22 mouse cellular contexts compared by ENCODE assay signal in genomic region chr12:15967550-15968102, GRCm38 (mm10).
DNase-seq lines count a peak whose midpoint lies in the region; TF ChIP-seq lines count a peak whose summit lies in the region.
"Had no signal": no experiment of that assay in that cellular context is flagged by ENCODE, and none has a peak within 500 bp of the region (broad histone marks: within the 10 kb centered on the region; RNA-seq: fewer than 3 reads in every experiment).

No protein-coding gene starts in this region.

- 47% methylated on average over 5 of the region's 5 CpGs for WGBS in spleen, adult 2 months
- 31% methylated on average over 5 of the region's 5 CpGs for WGBS in thymus, adult 2 months

- H3K27ac ChIP-seq in spleen, adult 2 months (ENCODE audit: insufficient read depth, low read length) = peak overlapping the region; percentile 41; the same call in 1 of the 2 replicates
- no peak overlapping the region for H3K27ac ChIP-seq in thymus, adult 2 months (ENCODE audit: control insufficient read depth, insufficient read depth, low read length)
- H3K27ac ChIP-seq: embryonic facial prominence, embryonic 15.5 days; liver, embryonic 14.5 days; lung, embryonic 15.5 days; midbrain, embryonic 13.5 days; neural tube, embryonic 13.5 days had no signal

- no peak for DNase-seq in spleen, adult 2 months (ENCODE audit: low read depth in 1 of 2, low spot score in 2 of 2)
- DNase-seq in spleen, postnatal 4 days (ENCODE audit: low spot score in 2 of 2) = no peak
- DNase-seq in induced T-regulatory cell, adult 2 months (ENCODE audit: low read depth) = peak; percentile 78
- peak; percentile 51 for DNase-seq in thymus, adult 2 months
- DNase-seq in adrenal gland, postnatal 25 days = no peak
- no peak for DNase-seq in cerebellum, adult 18-20 months
- DNase-seq in adrenal gland, adult 8-10 months = no peak
- DNase-seq: cerebellum, postnatal 10 days; gastrocnemius, postnatal 10 days; heart, adult 18-20 months; heart, postnatal 36 days; kidney, adult 11 months; kidney, postnatal 10 days; layer of hippocampus, postnatal 36 days; right cerebral cortex, postnatal 14 days; spleen, adult 18-20 months had no signal

- peaks cover 11% of the 10 kb centered on the region; the same call in 1 of the 2 replicates for H3K4me1 ChIP-seq in spleen, adult 2 months (ENCODE audit: control insufficient read depth, insufficient read depth, insufficient read length)
- H3K4me1 ChIP-seq in thymus, adult 2 months (replicated peaks; ENCODE audit: control insufficient read depth, insufficient read depth, low read length) = peaks cover 9% of the 10 kb centered on the region
- H3K4me1 ChIP-seq: embryonic facial prominence, embryonic 15.5 days; lung, embryonic 15.5 days; midbrain, embryonic 13.5 days; neural tube, embryonic 13.5 days had no signal

- H3K27me3 ChIP-seq in spleen, adult 2 months (ENCODE audit: control insufficient read depth, insufficient read depth, low read length) = no peaks in the 10 kb centered on the region
- no peaks in the 10 kb centered on the region for H3K27me3 ChIP-seq in thymus, adult 2 months (ENCODE audit: control insufficient read depth, insufficient read depth, low read length)
- H3K27me3 ChIP-seq: embryonic facial prominence, embryonic 15.5 days; lung, embryonic 15.5 days; midbrain, embryonic 13.5 days; neural tube, embryonic 13.5 days had no signal

- H3K36me3 ChIP-seq in spleen, adult 2 months (ENCODE audit: control insufficient read depth, insufficient read depth, low read length) = no peaks in the 10 kb centered on the region
- no peaks in the 10 kb centered on the region for H3K36me3 ChIP-seq in thymus, adult 2 months (ENCODE audit: control insufficient read depth, insufficient read depth, low read length)
- H3K36me3 ChIP-seq: embryonic facial prominence, embryonic 15.5 days; G1E; lung, embryonic 15.5 days; midbrain, embryonic 13.5 days; neural tube, embryonic 13.5 days had no signal

- no peak overlapping the region for H3K4me3 ChIP-seq in spleen, adult 2 months (ENCODE audit: extremely low read depth, insufficient read depth, insufficient read length)
- no peak overlapping the region for H3K4me3 ChIP-seq in thymus, adult 2 months (ENCODE audit: control insufficient read depth, insufficient read depth, low read length)
- H3K4me3 ChIP-seq: embryonic facial prominence, embryonic 15.5 days; lung, embryonic 15.5 days; midbrain, embryonic 13.5 days; neural tube, embryonic 13.5 days had no signal

- no peak for TF ChIP-seq CTCF in spleen, adult 2 months (IDR thresholded peaks at IDR 0.05; ENCODE audit: extremely low read depth, insufficient read depth, insufficient read length, insufficient replicate concordance)
- no peak for TF ChIP-seq CTCF in thymus, adult 2 months (IDR thresholded peaks at IDR 0.05; ENCODE audit: borderline replicate concordance, control insufficient read depth, extremely low read depth, insufficient read depth, low read length, poor library complexity)

- no peak for TF ChIP-seq POLR2A in spleen, adult 2 months (IDR thresholded peaks at IDR 0.05; ENCODE audit: low read depth, low read length)
- TF ChIP-seq POLR2A in thymus, adult 2 months (IDR thresholded peaks at IDR 0.05; ENCODE audit: control insufficient read depth, extremely low read depth, insufficient read depth, low read length, poor library complexity) = no peak

Comparison
In these comparisons a context has a peak if more than half of its experiments do, and no peak if none do; other contexts are left out.
1. DNase-seq: peak in induced T-regulatory cell, adult 2 months (single experiment) and thymus, adult 2 months (single experiment); none in spleen, adult 2 months (0 of 2), spleen, postnatal 4 days (0 of 2), adrenal gland, postnatal 25 days (single experiment), cerebellum, adult 18-20 months (0 of 2) and adrenal gland, adult 8-10 months (single experiment).